Comparison of ENCODE assay signal across 10 mouse cellular contexts in the genomic region with DNA sequence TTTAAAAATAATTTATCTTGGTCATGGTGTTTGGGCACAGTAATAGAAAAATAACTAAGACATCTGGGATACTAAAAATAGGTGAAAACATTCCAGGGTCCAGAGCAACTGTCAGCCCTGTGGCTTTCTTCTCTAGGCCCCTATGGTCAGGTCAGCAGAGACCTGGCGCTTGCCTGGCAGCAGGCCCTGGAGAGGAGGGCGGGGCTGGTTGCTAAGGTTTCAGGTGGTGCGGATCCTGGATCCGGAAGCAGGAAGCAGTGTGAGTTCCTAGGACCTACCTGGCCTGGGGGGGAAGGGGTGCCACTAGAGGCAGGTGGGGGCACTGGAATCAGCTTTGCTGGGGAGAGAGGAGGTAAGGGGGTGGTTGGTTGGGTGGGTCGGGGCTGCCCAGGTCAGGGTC. TPM values are rescaled to one million over a fixed set of nuclear protein-coding genes. Genes with fewer than 3 reads are reported as not detected.
DNase-seq lines count a peak whose midpoint lies in the region; ATAC-seq and TF ChIP-seq lines count a peak whose summit lies in the region.
"Had no signal": no experiment of that assay in that cellular context is flagged by ENCODE, and none has a peak within 500 bp of the region (broad histone marks: within the 10 kb centered on the region; RNA-seq: fewer than 3 reads in every experiment).

A gene (plus strand): TSS at position 222 of the 400 bp plus-strand sequence.

- in situ Hi-C loops in ES-E14 (cut with MboI; ENCODE audit: low sequenced_read_pairs in 2 of 2, unreplicated experiment in 2 of 2): no loop called here

- no peak within 1 kb of the TSS for H3K27ac ChIP-seq in ES-E14 (ENCODE audit: insufficient read depth, low read depth, low read length, poor library complexity, severe bottlenecking)
- H3K27ac ChIP-seq in kidney, embryonic 15.5 days: 0 out of 2 replicates have a peak within 1 kb of the TSS, but pooled peaks have one; percentile 22
- no peak within 1 kb of the TSS for H3K27ac ChIP-seq in lung, embryonic 14.5 days (ENCODE audit: low read depth)
- H3K27ac ChIP-seq in neural tube, embryonic 15.5 days (replicated peaks): no peak within 1 kb of the TSS
- no peak within 1 kb of the TSS for H3K27ac ChIP-seq in forebrain, embryonic 16.5 days (ENCODE audit: low read length)
- H3K27ac ChIP-seq in left cerebral cortex, adult 2 months: no peak within 1 kb of the TSS

- H3K4me1 ChIP-seq in ES-E14 (ENCODE audit: control insufficient read depth in 2 of 2, insufficient read depth in 2 of 2, low read length in 2 of 2, poor library complexity in 1 of 2): peaks cover 2 to 19% of the 10 kb centered on the region in 2 experiments; a peak in 2 of 4 replicates
- H3K4me1 ChIP-seq in kidney, embryonic 15.5 days: peaks cover 10% of the 10 kb centered on the region
- H3K4me1 ChIP-seq in lung, embryonic 14.5 days (ENCODE audit: insufficient read depth): no peaks in the 10 kb centered on the region
- H3K4me1 ChIP-seq in neural tube, embryonic 15.5 days: peaks cover 12% of the 10 kb centered on the region
- H3K4me1 ChIP-seq in forebrain, embryonic 16.5 days (replicated peaks; ENCODE audit: control insufficient read depth, insufficient read depth, low read length): peaks cover under 1% of the 10 kb centered on the region

- peak within 1 kb of the TSS in 1 of 2 experiments; percentile 45; a peak in 2 of 4 replicates for H3K4me3 ChIP-seq in ES-E14 (ENCODE audit: insufficient read depth in 1 of 2, low read depth in 1 of 2, low read length in 2 of 2, poor library complexity in 1 of 2, severe bottlenecking in 1 of 2)
- peak within 1 kb of the TSS; percentile 10; the same call in 1 of the 2 replicates for H3K4me3 ChIP-seq in kidney, embryonic 15.5 days (replicated peaks)
- peak within 1 kb of the TSS; percentile 16; the same call in 1 of the 2 replicates for H3K4me3 ChIP-seq in lung, embryonic 14.5 days (ENCODE audit: low read depth, low read length)
- no peak within 1 kb of the TSS for H3K4me3 ChIP-seq in neural tube, embryonic 15.5 days (replicated peaks)
- H3K4me3 ChIP-seq in forebrain, embryonic 16.5 days (replicated peaks; ENCODE audit: low read length): no peak within 1 kb of the TSS
- no peak within 1 kb of the TSS for H3K4me3 ChIP-seq in left cerebral cortex, adult 2 months

- 39% methylated on average over 5 of the region's 5 CpGs for WGBS in kidney, embryonic 15.5 days
- 46% methylated on average over 5 of the region's 5 CpGs for WGBS in lung, embryonic 14.5 days
- whole genome bisulfite sequencing in neural tube, embryonic 15.5 days: 68% methylated on average over 5 of the region's 5 CpGs
- 57% methylated on average over 5 of the region's 5 CpGs for WGBS in forebrain, embryonic 16.5 days

- H3K27me3 ChIP-seq in kidney, embryonic 15.5 days: no peaks in the 10 kb centered on the region
- H3K27me3 ChIP-seq in lung, embryonic 14.5 days (ENCODE audit: insufficient read depth, low read length): no peaks in the 10 kb centered on the region
- H3K27me3 ChIP-seq in neural tube, embryonic 15.5 days (replicated peaks): no peaks in the 10 kb centered on the region
- H3K27me3 ChIP-seq in forebrain, embryonic 16.5 days (replicated peaks; ENCODE audit: control insufficient read depth, insufficient read depth, low read length): no peaks in the 10 kb centered on the region

- intact Hi-C loops in left cerebral cortex, adult 2 months (cut with DNase I): no loop called here

- peaks cover 17% of the 10 kb centered on the region; the same call in 1 of the 2 replicates for H3K36me3 ChIP-seq in ES-E14 (ENCODE audit: control insufficient read depth, insufficient read depth, low read length, poor library complexity, severe bottlenecking)
- peaks cover 6% of the 10 kb centered on the region for H3K36me3 ChIP-seq in kidney, embryonic 15.5 days
- H3K36me3 ChIP-seq in lung, embryonic 14.5 days (ENCODE audit: insufficient read depth): 0 out of 2 replicates have a peak, but pooled peaks cover 6% of the 10 kb centered on the region
- H3K36me3 ChIP-seq in neural tube, embryonic 15.5 days: peaks cover 21% of the 10 kb centered on the region
- H3K36me3 ChIP-seq in forebrain, embryonic 16.5 days (ENCODE audit: control insufficient read depth, insufficient read depth): no peaks in the 10 kb centered on the region

- peak within 1 kb of the TSS; percentile 40 for H3K4me2 ChIP-seq in kidney, embryonic 15.5 days
- peak within 1 kb of the TSS; percentile 51 for H3K4me2 ChIP-seq in lung, embryonic 14.5 days
- H3K4me2 ChIP-seq in neural tube, embryonic 15.5 days: no peak within 1 kb of the TSS
- H3K4me2 ChIP-seq in forebrain, embryonic 16.5 days (ENCODE audit: low read length): no peak within 1 kb of the TSS
- H3K4me2 ChIP-seq: midbrain, embryonic 11.5 days had no signal

- peak; percentile 52 to 54 for DNase-seq in cerebellum, postnatal 10 days
- no peak for DNase-seq in cerebellum, adult 8-10 months
- no peak for DNase-seq in ES-E14 (ENCODE audit: low read depth, low spot score)
- DNase-seq in lung, embryonic 14.5 days: peak; percentile 61
- no peak for DNase-seq in left cerebral cortex, adult 2 months (ENCODE audit: extremely low spot score in 1 of 2, low spot score in 2 of 2)

- peak within 1 kb of the TSS; percentile 22 for H3K9ac ChIP-seq in ES-E14 (ENCODE audit: insufficient read depth, low read depth, low read length, poor library complexity, severe bottlenecking)
- 0 out of 2 replicates have a peak within 1 kb of the TSS, but pooled peaks have one; percentile 10 for H3K9ac ChIP-seq in kidney, embryonic 15.5 days
- H3K9ac ChIP-seq in lung, embryonic 14.5 days: no peak within 1 kb of the TSS
- no peak within 1 kb of the TSS for H3K9ac ChIP-seq in neural tube, embryonic 15.5 days (replicated peaks)
- no peak within 1 kb of the TSS for H3K9ac ChIP-seq in forebrain, embryonic 16.5 days (replicated peaks; ENCODE audit: low read depth, low read length)

- TF ChIP-seq CTCF in lung, embryonic 14.5 days (IDR thresholded peaks at IDR 0.05; ENCODE audit: low read depth): no peak
- no peak for TF ChIP-seq CTCF in left cerebral cortex, adult 2 months (IDR thresholded peaks at IDR 0.05)

- ATAC-seq in kidney, embryonic 15.5 days (replicated peaks; ENCODE audit: low FRiP score): peak; percentile 58; the same call in 1 of the 2 replicates
- ATAC-seq in lung, embryonic 14.5 days (ENCODE audit: insufficient read depth): peak; percentile 50; the same call in 1 of the 2 replicates
- ATAC-seq in neural tube, embryonic 15.5 days (ENCODE audit: low FRiP score): no peak
- ATAC-seq in forebrain, embryonic 16.5 days: no peak

- no peaks in the 10 kb centered on the region for H3K9me3 ChIP-seq in ES-E14 (ENCODE audit: control insufficient read depth, insufficient read depth, low read depth, low read length)
- H3K9me3 ChIP-seq in kidney, embryonic 15.5 days (replicated peaks): no peaks in the 10 kb centered on the region
- H3K9me3 ChIP-seq in lung, embryonic 14.5 days (ENCODE audit: low read depth, low read length): no peaks in the 10 kb centered on the region
- no peaks in the 10 kb centered on the region for H3K9me3 ChIP-seq in neural tube, embryonic 15.5 days (replicated peaks)
- no peaks in the 10 kb centered on the region for H3K9me3 ChIP-seq in forebrain, embryonic 16.5 days (ENCODE audit: control insufficient read depth, low read length)

TF ChIP-seq in ES-E14, 5 proteins besides CTCF, POLR2A, EP300 and RAD21:
- TF ChIP-seq ZC3H11A (IDR thresholded peaks at IDR 0.05; ENCODE audit: borderline replicate concordance, low read depth, low read length): no peak
- TF ChIP-seq HCFC1 (IDR thresholded peaks at IDR 0.05; ENCODE audit: borderline replicate concordance, insufficient read depth, low read length): no peak
- TF ChIP-seq ZNF384 (IDR thresholded peaks at IDR 0.05; ENCODE audit: low read depth, low read length): no peak
- TF ChIP-seq CHD2 (IDR thresholded peaks at IDR 0.05; ENCODE audit: low read depth, low read length): no peak
- no peak for TF ChIP-seq MAFK (IDR thresholded peaks at IDR 0.05; ENCODE audit: insufficient read depth, low read depth, low read length)
TF ChIP-seq in ES-E14: peak in this region for 0.

RNA-seq across cellular contexts. Expression of the gene that starts here (rescaled TPM):
- total RNA-seq in ES-E14 (2012; rRNA removed): 1.9 and 2.2 TPM in 2 replicates
- polyA plus RNA-seq in kidney, embryonic 15.5 days (2015; fragmentation: Nextera tagmentation; extraction: Ambion mirVana): 11.2 and 13.7 TPM in 2 replicates
- 13.5 and 15.8 TPM in 2 replicates for polyA plus RNA-seq in lung, embryonic 14.5 days (2014; fragmentation: Nextera tagmentation; extraction: Ambion mirVana)
- polyA plus RNA-seq in neural tube, embryonic 15.5 days (2015; fragmentation: Nextera tagmentation; extraction: Ambion mirVana): 0.47 and 10.6 TPM in 2 replicates
- 1.3 TPM in 1 of 2 replicates, not detected in the other for polyA plus RNA-seq in forebrain, embryonic 16.5 days (2015; fragmentation: Nextera tagmentation; extraction: Ambion mirVana)
- not detected for total RNA-seq in left cerebral cortex, adult 2 months (2021)
- total RNA-seq: common myeloid progenitor, adult 5-6 weeks had no signal
- polyA plus RNA-seq: midbrain, embryonic 11.5 days had no signal

Comparison
In these comparisons a context has a peak if more than half of its experiments do, and no peak if none do; other contexts are left out.
1. DNase-seq: peak in cerebellum, postnatal 10 days (2 of 2) and lung, embryonic 14.5 days (single experiment); none in cerebellum, adult 8-10 months (single experiment), ES-E14 (single experiment) and left cerebral cortex, adult 2 months (0 of 2).
2. H3K4me3 ChIP-seq: peak in kidney, embryonic 15.5 days (single experiment) and lung, embryonic 14.5 days (single experiment); none in neural tube, embryonic 15.5 days (single experiment), forebrain, embryonic 16.5 days (single experiment) and left cerebral cortex, adult 2 months (single experiment).
3. H3K9ac ChIP-seq: peak in ES-E14 (single experiment) and kidney, embryonic 15.5 days (single experiment); none in lung, embryonic 14.5 days (single experiment), neural tube, embryonic 15.5 days (single experiment) and forebrain, embryonic 16.5 days (single experiment).
4. ATAC-seq: peak in kidney, embryonic 15.5 days (single experiment) and lung, embryonic 14.5 days (single experiment); none in neural tube, embryonic 15.5 days (single experiment) and forebrain, embryonic 16.5 days (single experiment).
5. H3K4me2 ChIP-seq: peak in kidney, embryonic 15.5 days (single experiment) and lung, embryonic 14.5 days (single experiment); none in neural tube, embryonic 15.5 days (single experiment) and forebrain, embryonic 16.5 days (single experiment).